Mouse (Mus musculus) activated CD4-positive, CD25-positive, alpha-beta regulatory T cell, adult 9 weeks (primary cell): ENCODE data around the gene Trak1. TPM values are rescaled to one million over a fixed set of nuclear protein-coding genes. Genes with fewer than 3 reads are reported as not detected.

ENCODE experiments used
- polyA plus RNA-seq: library from polyadenylated mRNA; unstranded; fragments of 100-300 nt; shearing (Covaris generic); gene quantifications from one replicate; pipeline ENCODE4 v1.2.1, GENCODE M21; 2017

The Trak1 gene
- 5.8 TPM for polyA plus RNA-seq

DNA sequence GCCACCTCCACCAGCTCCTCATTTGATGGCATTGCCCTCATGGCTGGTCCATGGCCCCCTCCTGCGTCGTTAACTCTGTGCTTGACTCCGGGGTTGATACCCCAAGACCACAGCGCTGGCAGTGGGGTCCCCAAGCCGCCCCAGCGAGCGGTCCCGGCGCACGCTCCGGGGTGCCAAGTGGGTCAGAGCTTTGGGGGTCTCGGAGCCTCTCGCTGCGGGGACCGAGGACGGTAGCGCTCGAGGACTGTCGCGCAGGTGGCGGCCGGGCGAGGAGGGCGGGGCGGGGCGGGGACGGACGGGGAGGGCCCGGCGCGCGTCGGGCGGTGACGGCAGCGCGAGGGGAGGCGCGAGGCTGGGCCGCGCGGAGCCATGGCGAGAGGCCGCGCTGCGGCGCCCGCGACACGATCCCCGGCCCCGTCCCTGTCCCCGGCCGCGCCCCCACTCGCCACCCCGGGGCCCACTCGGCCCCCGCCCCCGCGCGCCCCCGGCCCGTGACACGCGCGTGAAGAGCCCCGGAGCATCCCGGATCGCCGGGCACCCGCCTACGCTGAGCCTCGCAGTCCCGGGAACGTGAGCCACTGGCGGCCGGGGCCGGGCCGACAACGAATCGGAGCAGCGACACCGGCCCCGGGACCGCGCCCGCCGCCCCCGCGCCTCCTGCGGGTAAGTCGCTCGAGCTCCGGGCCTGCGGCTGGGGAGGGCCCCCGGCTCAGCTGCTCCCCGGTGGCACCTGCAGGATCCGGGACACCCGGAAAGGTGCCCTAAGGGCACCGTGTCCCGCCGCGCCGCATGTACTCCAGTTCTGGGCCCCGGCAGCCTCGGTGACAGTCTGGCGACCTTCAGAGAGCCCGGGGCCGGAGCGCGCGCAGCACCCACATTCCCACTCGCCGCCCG is at the start of gene Trak1:
Gene Trak1, plus strand, starts transcription at position 332 of the 894 bp plus-strand sequence.

DNA sequence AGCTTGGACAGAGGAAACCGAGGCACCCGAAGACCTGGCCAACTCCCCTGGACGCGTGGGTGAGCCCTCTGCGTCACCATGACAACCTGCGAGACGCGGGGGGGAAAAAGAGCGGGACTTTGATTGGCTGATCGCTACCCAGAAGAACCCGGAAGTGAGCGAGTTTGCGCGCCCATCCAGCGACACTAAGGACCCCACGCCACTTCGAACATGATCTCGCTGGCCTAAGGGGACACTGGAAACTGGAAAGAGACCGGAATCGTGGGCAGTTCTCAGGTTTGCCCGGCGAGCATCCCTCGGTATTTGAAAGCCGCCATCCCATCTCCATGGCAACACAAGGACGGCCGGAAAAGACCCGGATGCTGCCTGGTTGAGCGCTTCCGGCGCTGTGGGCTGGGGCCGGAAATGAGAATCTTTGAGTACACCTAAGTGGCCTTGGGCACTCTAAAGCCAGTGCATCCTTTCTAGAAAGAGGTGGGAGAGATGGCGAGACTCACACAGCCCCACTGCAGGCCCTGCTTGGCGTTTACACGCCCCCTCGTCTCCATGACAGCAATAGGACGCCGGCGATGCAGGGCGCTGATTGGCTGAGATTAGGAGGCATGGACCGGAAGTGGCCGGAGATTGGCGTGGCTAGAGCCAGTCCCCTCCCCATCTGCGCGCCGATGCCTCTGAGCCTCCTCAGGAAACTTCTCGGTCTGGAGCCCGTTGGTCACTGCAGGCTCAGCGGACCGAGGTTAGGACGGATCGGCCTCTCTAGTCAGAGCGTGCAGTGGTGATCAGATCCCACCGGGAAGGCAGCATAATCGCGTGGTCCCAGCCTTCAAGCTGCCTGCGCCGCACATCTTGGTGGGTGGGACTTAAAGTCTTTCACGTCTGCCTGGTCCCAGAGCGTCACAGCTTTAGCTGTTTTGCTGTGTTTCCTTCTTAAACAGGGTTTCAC is 19.9 kb upstream of the Trak1 start, which contains the start of gene Ulk4:
Gene Ulk4, minus strand, starts transcription at position 80 of the 943 bp plus-strand sequence.

DNA sequence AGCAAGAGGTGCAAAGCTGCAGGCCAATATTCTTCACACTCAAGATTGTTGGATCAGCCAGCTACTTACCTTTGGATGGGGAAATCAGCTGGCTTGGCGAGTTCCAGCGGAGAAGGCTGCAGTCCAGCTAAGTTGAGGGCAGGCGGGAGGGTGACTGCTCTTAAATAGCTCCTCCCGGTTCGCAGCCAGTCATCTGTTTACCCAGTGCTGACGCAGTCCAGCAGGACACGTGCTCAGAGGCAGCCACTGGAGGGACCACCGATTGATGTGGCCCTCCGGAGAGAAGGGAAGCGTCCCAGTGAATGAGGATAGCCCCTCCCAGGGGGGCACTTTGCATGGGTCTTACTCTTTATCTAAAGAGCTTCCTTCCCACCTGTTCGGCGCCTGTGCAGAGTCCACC is 198.2 kb downstream of the Trak1 start, which contains the start of gene Cck:
Gene Cck, minus strand, starts transcription at position 166 of the 400 bp plus-strand sequence.

Other genes with a start within 250 kb of the Trak1 start
- gene Ulk4, start 20.3 kb upstream of the Trak1 start, polyA plus RNA-seq = 13.9 TPM
- gene Cck, start 198.2 kb downstream of the Trak1 start, polyA plus RNA-seq = not detected